Mouse (Mus musculus) MEL-GATA-1-ER (cell line): Measurements from ENCODE around the gene Tex29.
"Not testable (repeated sequence)": the region's sequence is repeated elsewhere in the genome, so short reads cannot be mapped to it uniquely, and the experiment has no call there.

ENCODE experiments used
- DNase-seq: peaks from one replicate; pipeline ENCODE4 v3.0.0-alpha.2; 2012; ENCODE audit warnings: low read depth; ENCODE audit errors: extremely low read depth

The Tex29 gene

GRCm38 (mm10) chr8:11831174-11831573, 9.1 kb upstream of the Tex29 start:
- DNase-seq, result no peak

DNA sequence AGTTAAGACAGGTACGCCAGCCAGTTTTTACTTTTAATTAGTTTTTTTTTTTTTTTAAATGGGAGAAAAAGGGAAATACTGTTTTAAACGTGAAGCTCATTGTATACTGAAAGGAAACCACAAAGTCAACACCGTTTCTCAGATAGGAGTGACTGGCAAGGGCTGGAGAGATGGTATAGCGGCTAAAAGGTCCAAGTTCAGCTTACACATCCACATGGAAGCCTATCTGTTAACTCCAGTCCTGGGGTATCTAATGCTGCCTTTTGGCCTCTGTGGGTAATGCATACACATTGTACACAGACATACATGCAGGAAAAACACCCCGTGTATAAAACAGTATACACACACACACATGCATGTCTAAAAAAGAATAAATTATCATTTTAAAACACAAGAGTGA, 8.3 kb upstream of the Tex29 start:
- peak; percentile 74 for DNase-seq

GRCm38 (mm10) chr8:11833157-11833556, 7.1 kb upstream of the Tex29 start:
- DNase-seq, result no peak

- DNase-seq, result no peak
Measured at GRCm38 (mm10) chr8:11834200-11834599, 6.1 kb upstream of the Tex29 start.

- DNase-seq, result no peak
Measured at GRCm38 (mm10) chr8:11834691-11835090, 5.6 kb upstream of the Tex29 start.

DNA sequence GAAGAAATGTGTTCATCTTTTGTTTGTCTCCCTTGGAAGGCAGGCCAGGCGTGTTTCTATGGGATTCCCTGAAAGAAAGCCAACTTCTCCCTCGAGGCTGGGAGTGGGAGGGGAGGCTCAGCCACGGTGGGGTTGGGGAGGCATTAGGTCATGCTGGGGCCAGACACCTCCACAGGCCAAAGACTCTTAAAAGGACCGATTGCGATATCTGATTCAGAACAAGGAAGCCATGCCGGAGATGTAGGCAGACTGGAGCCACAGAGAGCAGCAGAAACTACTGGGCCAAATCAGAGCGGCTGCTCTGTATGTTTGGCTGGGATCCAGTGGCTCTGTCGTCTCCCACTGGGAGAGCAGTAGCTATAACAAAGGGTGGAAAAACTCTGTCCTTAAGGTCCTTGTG, 1.3 kb downstream of the Tex29 start:
- DNase-seq, result no peak

GRCm38 (mm10) chr8:11842757-11843156, 2.5 kb downstream of the Tex29 start:
- DNase-seq, result no peak

DNA sequence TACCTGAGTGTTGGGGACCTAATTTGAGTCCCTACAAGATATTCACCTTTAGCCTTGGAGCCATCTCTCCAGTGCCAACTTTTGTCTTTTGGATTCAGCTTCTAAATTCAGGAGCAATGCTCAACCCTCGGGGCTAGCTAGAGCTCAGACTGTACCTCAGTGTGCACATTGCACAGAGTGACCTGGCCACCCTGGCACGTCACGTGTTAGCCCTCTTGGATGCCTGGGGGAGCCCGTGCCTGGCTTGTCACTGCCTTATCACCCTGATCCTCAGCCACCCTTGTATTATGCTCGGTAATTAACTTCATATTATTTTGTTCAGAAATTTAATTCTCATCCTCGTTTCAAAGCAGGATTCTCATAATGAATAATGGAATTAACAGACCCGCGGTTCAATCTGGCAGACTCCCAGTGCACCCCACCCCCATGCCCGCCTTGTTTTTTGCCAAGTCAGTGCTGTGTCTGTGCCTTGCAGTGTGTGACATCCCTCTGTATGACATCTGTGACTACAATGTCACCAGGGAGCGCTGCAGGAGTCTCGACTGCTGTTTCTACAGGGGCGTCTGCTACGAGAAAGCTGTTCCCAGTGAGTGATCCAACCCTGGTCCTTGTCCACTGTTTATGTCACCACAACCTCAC, 3.5 kb downstream of the Tex29 start:
- no peak for DNase-seq

DNA sequence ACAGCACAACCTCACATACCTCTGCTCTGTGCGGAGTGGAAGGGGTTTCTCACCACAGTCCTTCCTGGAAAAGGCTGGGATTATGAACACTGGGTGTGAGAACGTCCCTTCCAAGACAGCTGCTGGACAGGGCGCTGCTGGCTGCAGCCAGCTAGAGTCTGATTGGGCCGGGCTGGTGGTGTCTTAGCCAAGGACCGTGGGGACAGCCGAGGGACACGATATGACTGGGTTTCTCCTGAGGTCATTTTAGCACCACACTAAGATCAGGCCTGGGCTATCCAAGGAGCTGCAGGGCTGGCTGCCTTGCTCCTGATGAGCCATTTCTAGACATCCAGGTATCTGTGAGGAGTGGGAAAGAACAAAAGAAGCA, 4.0 kb downstream of the Tex29 start:
- no peak for DNase-seq

GRCm38 (mm10) chr8:11846807-11847206, 6.5 kb downstream of the Tex29 start:
- no peak for DNase-seq

DNA sequence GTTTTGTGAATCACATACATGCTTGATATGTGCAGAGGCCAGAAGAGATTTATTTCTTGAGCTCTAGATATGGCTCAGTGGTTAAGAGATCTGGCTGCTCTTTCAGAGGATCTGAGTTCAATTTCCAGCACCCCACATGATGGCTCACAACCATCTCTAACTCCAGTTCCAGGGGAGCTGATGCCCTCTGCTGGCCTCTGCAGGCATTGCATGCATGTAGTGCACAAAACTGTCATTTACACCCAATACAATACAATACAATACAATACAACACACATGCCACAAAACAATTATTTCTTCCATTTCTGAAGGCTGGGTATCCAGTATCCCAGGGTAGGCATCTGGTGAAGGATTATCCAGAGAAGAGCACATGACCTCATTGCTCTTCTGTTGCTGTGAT, 27.6 kb downstream of the Tex29 start:
- no peak for DNase-seq

DNA sequence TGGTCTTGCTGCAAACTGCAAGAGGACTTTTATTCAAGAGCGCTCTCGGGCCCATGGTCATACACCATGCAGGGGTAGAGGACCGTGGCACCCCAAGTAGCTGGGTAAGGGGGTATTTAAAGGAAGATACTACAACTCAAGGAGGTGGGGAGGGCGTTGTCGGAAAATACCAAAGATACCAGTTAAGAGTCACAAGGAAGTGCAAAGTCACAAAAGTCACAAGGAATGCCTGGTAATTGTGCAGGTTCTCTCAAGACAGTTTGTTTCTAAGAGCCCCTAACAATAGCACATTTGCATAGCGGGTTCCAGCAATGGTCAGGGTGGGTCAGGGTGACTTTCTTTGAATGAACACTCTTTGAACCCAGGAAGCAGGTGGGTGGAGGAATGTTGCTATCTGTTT, 34.0 kb downstream of the Tex29 start:
- DNase-seq, result not testable (repeated sequence)

DNA sequence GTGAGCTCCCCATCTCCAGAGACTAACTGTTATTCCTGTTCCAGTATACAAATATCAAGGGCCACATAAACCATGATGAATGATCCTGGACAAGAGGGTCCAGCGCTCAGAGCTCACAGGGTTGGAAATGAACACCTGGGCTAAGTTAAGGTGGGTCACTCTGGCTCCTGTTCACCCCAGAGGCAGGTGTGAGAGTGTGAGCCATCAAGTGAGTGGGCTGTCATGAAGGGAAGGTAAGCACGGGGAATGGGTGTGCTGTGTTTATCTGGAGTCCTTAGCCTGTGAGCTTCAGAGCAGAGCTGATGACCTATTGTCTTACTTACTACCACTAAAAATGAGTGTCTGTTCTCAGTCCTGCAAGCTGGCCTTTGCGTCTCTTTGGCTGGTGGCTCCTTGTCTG, 44.4 kb downstream of the Tex29 start:
- DNase-seq, result no peak

- DNase-seq, result no peak
Measured at GRCm38 (mm10) chr8:11885881-11886699, 45.8 kb downstream of the Tex29 start.

- DNase-seq, result no peak
Measured at GRCm38 (mm10) chr8:11886824-11887223, 46.5 kb downstream of the Tex29 start.

GRCm38 (mm10) chr8:11889156-11890018, 49.1 kb downstream of the Tex29 start:
- no peak for DNase-seq

- DNase-seq, result no peak
Measured at GRCm38 (mm10) chr8:11892756-11893155, 52.5 kb downstream of the Tex29 start.

DNA sequence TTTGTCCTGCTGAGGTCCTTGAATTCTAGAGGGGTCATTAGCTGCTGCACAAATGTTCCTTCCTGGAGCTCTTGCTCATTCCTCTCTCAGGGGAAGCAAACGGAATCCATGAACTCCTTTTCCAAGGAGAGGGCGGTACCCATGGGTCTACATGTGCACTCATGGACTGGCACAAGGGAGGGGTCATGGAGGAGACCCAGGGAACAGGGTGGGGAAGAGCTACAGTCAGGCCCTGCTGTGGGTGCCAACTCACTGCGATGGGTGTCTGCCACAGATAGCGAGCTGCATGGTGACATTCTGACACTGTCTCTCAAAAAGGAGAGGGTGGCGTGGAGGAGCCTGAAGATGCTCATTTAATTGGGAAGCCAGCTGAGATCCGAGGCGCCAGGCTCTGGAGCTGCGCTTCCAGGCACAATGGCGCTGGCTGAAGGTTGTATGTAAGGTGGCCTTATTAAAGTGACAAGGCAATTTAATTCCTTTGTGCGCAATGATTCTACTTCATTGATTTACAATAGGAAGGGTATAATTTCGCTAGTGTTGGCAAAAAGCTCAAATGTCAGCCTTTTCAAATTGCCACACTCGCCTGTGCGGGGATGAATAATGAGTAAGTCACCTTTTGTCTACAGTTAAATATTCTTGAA, 55.9 kb downstream of the Tex29 start:
- no peak for DNase-seq

DNA sequence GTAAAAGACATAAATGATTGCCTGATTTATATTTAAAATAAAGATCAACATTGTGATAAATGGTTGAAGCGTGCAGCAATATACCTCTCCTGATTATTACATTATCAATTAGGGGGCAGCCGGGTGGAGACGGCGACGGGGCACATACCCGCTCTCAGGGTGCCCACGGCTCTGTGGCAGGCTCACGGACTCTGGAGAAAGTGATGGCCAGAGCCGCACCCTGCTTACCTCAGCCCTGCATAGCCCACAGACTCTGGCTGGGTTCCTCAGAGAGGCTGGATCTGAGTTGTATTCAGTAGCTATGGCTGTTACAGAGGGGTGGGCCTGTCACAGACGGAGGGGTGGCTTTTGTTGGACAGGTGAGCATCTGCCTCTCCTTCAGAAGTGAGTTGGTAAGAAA, 56.4 kb downstream of the Tex29 start:
- no peak for DNase-seq

- no peak for DNase-seq
Measured at GRCm38 (mm10) chr8:11898814-11899213, 58.5 kb downstream of the Tex29 start.
